Mouse (Mus musculus) right cerebral cortex, postnatal 25 days (tissue): Measurements from ENCODE around the gene Trpm4.
"Not testable (repeated sequence)": the region's sequence is repeated elsewhere in the genome, so short reads cannot be mapped to it uniquely, and the experiment has no call there.

Source experiments
- DNase-seq: peaks from one replicate; pipeline ENCODE4 v3.0.0; 2022

Gene Trpm4

GRCm38 (mm10) chr7:45333431-45333982 lies at the start of gene Trpm4:
Gene Trpm4, minus strand, starts transcription at chr7:45333780.
- peak; percentile 79 for DNase-seq

- peak; percentile 44 for DNase-seq
Measured at GRCm38 (mm10) chr7:45376057-45376456, 42.5 kb upstream of the Trpm4 start.

- DNase-seq, result no peak
Measured at GRCm38 (mm10) chr7:45374620-45375019, 41.0 kb upstream of the Trpm4 start.

GRCm38 (mm10) chr7:45372371-45372770 lies 38.8 kb upstream of the Trpm4 start:
- DNase-seq, result no peak

GRCm38 (mm10) chr7:45370475-45371311 lies 37.1 kb upstream of the Trpm4 start, which contains the start of gene Lin7b:
Gene Lin7b, minus strand, starts transcription at chr7:45370583.
- peak; percentile 91 for DNase-seq

GRCm38 (mm10) chr7:45369836-45370474 lies 36.4 kb upstream of the Trpm4 start:
- DNase-seq, result no peak

GRCm38 (mm10) chr7:45369022-45369745 lies 35.6 kb upstream of the Trpm4 start:
- no peak for DNase-seq

GRCm38 (mm10) chr7:45368178-45368577 lies 34.6 kb upstream of the Trpm4 start:
- peak; percentile 43 for DNase-seq

GRCm38 (mm10) chr7:45367020-45367880 lies 33.7 kb upstream of the Trpm4 start:
- peak; percentile 99 for DNase-seq

- DNase-seq, result no peak
Measured at GRCm38 (mm10) chr7:45366652-45367019, 33.1 kb upstream of the Trpm4 start, which contains the start of gene Ppfia3. Gene Ppfia3, minus strand, starts transcription at chr7:45367019.

- peak; percentile 47 for DNase-seq
Measured at GRCm38 (mm10) chr7:45365742-45366651, 32.4 kb upstream of the Trpm4 start.

GRCm38 (mm10) chr7:45363983-45364382 lies 30.4 kb upstream of the Trpm4 start:
- no peak for DNase-seq

- DNase-seq, result no peak
Measured at GRCm38 (mm10) chr7:45362801-45363200, 29.2 kb upstream of the Trpm4 start.

- DNase-seq, result peak; percentile 87
Measured at GRCm38 (mm10) chr7:45361243-45361804, 27.7 kb upstream of the Trpm4 start.

- no peak for DNase-seq
Measured at GRCm38 (mm10) chr7:45360404-45361125, 27.0 kb upstream of the Trpm4 start.

GRCm38 (mm10) chr7:45359081-45359480 lies 25.5 kb upstream of the Trpm4 start:
- DNase-seq, result not testable (repeated sequence)

GRCm38 (mm10) chr7:45356087-45356486 lies 22.5 kb upstream of the Trpm4 start:
- DNase-seq, result no peak

- no peak for DNase-seq
Measured at GRCm38 (mm10) chr7:45355318-45356020, 21.9 kb upstream of the Trpm4 start.

GRCm38 (mm10) chr7:45353041-45353440 lies 19.5 kb upstream of the Trpm4 start:
- DNase-seq, result no peak
